Mouse (Mus musculus) layer of hippocampus, postnatal 14 days (tissue): Measurements from ENCODE around the gene Fam189b. TPM values are rescaled to one million over a fixed set of nuclear protein-coding genes. Genes with fewer than 3 reads are reported as not detected.
A peak's percentile ranks its signal among the peaks of the same experiment; 100 is the strongest.

Experiments
- DNase-seq, 2 experiments: peaks; one replicate each; pipeline ENCODE4 v3.0.0; 2021 to 2022; ENCODE audit warnings: low spot score in 2 of 2, mixed read lengths in 1 of 2
- total RNA-seq, 2 experiments: library from RNA; stranded (reverse); gene quantifications; 2 replicates each; pipeline ENCODE4 v1.2.3; 2021

Fam189b gene
- total RNA-seq, 2 experiments from 2014 or later, result 68.1 to 72.0 TPM

DNA sequence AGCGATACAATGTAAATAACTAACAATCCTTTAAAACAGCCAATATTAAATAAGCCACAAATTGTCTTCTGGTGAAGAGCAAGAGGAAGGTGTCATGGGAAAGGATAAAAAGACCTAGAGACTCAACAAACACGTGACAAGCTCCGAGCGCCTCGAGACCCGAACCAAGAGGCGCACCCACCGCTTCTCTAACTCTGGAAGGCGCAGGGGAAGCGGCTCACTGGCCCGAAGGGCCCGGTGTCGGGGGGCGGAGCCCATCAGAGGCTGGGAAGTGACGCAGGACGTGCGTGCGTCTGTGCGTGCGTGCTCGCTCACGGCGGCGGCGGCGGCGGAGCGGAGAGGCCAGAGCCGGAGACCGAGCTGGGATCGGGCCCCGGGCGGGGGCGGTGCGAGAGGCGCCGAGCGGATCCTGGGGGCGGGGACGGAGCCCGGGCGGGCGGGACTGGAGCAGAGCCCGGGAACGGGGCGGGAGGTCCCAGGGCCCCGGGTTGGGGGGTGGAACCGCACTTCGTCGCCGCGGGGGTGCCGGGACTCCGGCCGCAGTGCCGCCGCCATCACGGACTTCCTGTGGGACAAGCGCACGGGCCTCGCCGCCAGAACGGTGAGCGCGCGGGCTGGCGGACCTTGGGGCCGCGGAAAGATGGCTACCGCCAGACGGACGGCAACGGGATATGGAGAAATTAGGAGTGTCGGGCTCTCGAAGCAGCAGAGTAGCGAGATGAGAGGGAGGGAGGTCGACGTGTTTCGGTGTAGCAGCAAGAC is 18.3 kb upstream of the Fam189b start, which contains the start of gene Clk2:
Gene Clk2, plus strand, starts transcription at position 290 of the 762 bp plus-strand sequence.
- peak; percentile 86 to 93 for DNase-seq

DNA sequence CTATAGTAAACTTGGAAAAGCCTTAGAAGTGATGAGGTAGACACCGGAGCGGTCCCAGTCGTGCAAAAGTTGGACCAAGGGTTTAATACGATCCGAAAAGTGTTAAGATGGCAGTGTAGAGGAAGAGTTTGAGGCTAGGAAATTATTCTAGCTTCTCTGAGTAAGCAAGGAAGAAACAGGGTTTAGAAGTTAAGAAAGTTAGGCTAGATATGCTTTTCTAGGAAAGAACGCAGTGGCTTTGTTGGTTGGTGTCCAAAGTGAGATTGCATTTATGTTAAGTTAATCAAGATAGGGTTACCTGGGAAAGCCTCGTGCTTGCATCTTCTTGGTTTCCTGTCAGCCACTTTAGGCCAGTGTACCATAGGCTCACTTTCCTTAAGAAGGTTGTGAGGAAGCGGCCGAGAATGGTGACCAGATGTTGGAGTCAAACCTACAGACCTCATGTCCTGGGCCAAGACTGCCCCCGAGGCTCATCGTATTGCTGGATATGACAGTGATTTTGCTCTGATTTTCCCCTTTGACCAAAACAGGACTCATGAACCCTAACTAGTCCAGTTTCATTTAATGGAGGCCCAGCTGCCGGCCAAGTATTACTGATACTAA is 17.6 kb upstream of the Fam189b start:
- DNase-seq, result no peak

DNA sequence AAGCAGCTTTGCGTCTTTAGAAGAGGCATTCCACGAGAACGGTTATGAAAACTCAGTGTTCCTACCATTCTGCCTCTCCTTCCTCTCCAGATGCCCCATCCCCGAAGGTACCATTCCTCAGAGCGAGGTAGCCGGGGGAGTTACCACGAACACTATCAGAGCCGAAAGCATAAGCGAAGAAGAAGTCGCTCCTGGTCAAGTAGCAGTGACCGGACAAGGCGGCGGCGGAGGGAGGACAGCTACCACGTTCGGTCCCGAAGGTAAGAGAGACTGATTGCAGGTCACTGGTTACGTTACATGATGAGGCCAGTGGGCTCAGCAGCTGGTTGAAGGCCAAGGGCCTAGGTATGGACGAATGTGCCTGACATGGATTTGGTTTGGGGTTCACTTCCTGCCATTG is 16.0 kb upstream of the Fam189b start:
- DNase-seq, result no peak

DNA sequence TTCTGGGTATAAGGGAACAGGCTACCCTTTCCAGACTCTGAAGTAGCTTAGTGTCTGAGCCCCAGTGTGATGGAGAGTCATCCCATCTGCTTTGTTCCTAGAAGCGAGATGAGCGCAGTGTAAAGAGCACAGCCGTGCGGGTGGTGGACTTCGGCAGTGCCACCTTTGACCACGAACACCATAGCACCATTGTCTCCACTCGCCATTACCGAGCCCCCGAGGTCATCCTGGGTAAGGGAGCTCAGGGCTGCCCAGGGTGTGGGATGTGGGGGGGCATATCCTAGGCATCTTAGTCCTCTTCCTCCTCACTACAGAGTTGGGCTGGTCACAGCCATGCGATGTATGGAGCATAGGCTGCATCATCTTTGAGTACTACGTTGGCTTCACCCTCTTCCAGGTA is 8.1 kb upstream of the Fam189b start:
- no peak for DNase-seq

DNA sequence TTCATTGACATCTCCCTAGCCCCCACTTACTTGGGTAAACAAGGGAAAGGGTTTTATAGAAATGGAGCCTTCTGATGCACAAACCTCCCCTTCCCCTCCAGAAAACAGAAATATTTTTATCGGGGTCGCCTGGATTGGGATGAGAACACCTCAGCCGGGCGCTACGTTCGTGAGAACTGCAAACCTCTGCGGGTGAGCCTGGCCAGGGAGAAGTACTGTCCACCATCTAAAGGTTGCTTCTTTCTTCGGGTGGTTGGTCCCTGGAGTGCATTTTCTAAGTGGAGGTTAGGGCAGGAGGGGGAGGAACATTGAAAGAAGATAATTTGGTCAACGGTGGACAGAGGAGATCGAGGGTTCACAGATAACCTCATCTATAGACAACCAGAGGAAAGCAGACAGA is 7.4 kb upstream of the Fam189b start:
- DNase-seq, result no peak

DNA sequence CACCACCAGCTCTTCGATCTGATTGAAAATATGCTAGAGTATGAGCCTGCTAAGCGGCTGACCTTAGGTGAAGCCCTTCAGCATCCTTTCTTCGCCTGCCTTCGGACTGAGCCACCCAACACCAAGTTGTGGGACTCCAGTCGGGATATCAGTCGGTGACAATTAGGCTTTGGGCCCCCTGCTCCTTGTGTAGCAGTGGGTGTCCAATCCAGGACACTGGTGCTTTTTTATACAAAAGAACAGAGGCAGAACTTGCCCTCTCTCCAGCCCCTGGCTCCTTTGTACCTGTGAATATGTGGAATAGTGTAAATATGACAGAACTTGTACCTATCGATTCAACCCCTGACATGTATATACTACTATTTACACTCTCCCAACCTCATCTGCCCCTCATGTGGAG is 6.5 kb upstream of the Fam189b start:
- no peak for DNase-seq

DNA sequence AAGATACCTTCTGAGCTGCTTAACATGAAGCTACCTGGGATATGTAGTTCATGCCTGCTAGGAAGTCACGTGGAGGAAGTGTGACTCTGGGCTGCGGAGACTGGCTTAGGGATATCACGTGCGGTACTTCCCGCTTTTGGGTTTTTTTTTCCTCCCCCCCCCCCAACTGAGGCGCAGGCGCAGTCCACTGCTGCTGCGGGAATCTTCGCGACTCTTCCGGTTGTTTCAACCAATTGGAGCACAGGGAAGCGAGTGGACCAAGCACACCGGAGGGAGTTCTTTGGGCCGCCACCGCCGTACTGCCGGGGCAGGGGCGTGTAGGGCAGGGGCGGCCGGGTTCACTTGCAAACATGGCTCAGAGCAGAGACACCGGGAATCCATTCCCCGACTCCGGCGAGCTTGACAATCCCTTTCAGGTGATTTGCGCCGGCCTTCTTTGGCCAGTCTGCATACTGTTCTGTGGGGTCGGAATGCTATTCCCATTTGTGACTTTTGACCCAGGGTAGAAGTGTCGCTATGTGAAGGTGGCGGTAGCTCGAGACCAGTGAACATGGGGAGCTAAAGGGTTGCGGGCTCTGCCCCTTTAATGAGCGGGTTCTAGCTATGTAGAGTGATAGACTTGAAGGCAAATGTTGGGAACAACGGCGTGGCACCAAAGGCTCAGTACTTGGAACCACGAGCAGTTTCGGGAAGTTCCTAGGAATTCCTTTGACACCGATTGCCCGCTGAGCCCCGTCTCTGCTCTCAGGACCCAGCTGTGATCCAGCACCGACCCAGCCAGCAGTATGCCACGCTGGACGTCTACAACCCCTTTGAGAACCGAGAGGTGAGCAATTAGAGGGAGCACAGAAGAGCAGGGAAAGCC is 5.5 kb upstream of the Fam189b start, which contains the start of gene Scamp3:
Gene Scamp3, plus strand, starts transcription at position 232 of the 865 bp plus-strand sequence.
- peak; percentile 82 to 94 for DNase-seq

DNA sequence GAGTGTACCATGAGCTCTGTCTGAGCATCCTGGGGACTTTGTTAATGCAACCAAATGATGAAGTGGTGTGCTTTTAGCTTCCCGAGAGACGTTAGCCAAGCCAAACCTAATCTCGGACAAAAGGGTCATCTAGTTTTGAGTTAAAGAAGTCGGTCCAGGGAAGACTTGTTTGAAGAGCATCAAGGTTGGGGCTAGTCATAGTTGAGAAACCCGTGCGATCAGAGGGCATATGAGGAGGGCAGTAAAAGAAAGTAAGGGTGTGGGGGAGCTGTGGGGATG is 4.9 kb upstream of the Fam189b start:
- DNase-seq, result no peak

DNA sequence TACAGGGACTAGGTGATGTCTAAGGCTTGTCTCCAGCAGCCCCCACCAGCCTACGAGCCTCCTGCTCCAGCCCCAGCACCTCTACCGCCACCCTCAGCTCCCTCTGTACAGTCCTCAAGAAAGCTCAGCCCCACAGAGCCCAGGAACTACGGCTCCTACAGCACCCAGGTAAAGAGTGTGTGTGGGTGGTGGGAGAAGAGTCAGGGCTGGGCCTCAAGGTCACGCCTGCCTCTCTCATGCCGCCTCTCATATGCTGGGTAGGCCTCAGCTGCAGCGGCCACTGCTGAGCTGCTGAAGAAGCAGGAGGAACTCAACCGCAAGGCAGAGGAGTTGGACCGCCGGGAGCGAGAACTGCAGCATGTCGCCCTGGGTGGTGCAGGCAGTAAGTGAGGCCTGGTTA is 3.9 kb upstream of the Fam189b start:
- DNase-seq, result no peak

DNA sequence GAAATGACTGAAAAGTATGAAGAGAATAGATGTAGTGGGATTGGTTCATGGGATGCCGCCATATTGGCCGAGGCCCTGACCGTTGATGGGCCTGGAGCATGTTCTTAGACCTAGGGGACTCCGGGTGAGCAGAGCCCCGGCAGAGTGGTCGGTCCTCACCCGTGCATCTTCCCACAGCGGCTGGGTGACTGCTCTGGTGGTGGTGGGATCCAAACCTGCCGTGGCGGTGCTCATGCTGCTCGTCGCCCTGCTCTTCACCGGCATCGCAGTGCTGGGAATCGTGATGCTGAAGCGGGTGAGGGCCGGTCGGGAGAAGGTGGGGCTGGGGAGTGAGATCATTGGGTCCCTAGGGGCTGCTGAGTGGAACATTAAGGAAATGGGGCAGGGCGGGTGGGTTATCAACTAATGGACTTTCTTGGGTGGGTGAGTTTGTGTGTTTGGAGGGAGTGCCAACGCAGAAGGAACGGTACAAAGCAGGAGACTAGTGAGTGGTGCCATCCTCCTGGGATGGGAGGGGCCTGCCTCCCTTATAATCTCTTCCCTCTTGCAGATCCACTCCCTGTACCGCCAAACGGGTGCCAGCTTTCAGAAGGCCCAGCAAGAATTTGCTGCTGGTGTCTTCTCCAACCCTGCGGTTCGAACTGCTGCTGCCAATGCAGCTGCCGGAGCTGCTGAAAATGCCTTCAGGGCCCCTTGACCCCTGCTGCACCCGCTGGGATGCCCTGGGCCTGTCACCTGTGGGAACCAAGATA is 1.0 kb upstream of the Fam189b start:
- no peak for DNase-seq

DNA sequence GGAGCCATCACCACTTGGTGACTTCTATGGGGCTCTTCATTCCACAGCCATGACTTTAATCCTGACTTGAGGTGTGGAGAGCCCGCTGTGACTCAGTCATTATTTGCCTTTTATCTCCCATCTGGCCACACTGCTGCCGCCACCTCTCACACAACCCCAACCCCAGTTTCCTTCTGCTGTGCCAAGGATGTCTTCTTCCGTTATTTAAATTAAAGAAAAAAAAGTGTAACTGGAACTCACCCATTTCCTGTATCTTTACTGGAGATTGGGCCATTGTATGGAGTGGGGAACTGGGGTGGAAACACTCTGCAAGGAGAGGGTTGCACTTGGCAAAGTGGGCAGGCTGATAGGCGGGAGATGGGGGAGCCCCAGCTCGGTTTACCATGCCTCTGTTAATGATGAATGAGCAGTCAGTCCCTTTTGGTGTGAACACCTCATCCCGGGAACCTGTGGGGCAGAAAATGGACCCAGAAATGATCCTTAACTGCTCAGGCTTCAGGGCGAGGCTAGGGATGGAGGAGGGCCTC is 349 bp upstream of the Fam189b start:
- DNase-seq, result no peak

DNA sequence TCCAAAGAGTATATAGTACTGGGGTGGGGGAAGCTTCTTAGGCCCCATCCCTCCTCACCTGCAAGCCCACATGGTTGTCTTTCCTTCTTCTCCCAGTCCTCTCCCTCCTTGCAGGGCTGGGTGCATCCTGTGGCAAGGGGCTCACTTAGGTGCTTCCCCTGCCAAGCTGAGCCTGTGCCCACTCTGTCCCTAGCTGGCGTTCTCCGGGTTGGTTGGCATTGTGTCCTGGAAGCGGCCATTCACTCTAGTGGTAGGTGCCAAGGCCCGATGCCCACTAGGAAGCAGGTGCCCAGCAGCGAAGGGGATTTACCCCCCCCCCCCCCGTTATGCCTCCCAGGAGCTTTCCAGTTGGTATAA is 994 bp downstream of the Fam189b start:
- peak; percentile 50 to 52 for DNase-seq

DNA sequence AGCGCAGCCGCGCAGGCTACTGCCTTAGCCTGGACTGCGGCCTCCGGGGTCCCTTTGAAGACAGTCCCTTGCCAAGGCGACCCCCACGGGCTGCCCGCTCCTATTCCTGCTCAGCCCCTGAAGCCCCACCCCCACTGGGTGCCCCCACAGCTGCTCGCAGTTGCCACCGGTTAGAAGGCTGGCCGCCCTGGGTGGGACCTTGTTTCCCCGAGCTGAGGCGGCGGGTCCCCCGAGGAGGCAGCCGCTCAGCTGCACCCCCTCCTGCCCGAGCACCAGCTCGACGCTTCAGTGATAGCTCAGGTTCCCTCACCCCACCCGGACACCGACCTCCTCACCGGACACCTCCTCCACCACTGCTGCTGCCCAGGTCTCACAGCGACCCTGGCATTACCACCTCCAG is 4.3 kb downstream of the Fam189b start:
- DNase-seq, result no peak

DNA sequence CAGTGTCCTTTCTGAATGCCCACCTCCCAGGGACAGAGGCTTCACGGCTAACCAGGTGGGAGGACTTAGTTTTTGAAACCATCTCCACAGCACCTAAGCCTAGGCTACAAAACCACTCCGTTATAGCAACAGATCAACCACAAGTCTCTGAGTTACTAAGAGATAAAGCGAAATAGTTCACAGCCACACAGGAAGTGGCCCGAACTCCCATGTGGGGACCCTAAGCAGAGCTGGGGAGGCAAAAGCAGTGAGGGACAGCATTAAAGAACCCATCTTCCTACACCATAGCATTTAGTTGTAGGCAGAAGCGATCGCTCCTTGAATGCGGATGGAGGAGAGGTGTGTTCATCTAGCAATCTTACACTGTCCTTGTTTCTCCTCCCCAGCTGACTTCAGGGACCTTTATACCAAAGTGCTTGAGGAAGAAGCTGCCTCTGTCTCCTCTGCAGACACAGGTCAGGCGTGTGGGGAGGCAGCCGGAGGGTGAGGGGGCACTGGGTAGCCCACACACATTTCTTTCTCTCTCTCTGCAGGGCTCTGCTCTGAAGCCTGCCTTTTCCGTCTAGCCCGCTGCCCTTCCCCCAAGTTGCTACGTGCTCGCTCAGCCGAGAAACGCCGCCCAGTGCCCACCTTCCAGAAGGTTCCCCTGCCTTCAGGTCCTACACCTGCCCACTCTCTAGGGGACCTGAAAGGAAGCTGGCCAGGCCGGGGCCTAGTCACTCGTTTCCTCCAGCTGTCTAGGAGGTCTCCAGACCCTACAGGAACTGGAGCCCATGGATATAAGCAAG is 4.9 kb downstream of the Fam189b start:
- no peak for DNase-seq

DNA sequence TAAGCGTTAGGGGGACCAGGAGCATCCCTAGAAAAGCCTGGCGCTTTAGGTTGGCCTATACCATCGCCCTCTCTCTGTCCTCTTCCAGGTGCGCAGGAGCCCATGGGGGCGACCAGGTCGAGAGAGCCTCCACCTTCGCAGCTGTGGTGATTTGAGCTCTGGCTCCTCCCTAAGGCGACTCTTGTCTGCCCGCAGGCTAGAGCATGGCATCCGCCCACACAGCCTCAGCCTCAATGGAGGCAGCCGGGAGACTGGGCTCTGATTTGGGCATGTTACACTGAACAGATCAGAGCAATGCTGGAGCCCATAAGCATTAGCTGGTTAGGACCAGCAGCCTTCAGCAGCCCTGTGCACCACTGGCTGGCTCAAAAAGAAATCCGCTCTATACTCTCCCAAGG is 5.5 kb downstream of the Fam189b start:
- DNase-seq, result no peak

DNA sequence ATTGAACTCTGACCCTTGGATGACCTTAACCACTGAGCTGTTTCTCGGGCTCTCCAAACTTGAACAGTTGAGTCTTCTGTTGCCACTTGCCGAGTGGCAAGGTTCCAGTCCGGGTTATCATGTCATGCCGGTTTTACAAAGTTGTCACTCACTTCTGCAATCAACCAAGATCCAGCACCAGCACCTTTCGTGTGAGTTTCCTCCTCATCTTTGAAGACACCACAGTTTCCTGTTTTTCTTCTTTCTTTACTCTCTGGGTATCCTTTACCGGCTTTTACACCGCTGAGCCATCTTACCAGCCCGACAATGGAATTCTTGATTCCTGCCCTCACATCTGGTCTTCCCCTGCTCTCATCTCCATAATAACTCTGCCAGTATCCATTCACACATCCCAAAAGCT is 7.5 kb downstream of the Fam189b start:
- DNase-seq, result no peak

DNA sequence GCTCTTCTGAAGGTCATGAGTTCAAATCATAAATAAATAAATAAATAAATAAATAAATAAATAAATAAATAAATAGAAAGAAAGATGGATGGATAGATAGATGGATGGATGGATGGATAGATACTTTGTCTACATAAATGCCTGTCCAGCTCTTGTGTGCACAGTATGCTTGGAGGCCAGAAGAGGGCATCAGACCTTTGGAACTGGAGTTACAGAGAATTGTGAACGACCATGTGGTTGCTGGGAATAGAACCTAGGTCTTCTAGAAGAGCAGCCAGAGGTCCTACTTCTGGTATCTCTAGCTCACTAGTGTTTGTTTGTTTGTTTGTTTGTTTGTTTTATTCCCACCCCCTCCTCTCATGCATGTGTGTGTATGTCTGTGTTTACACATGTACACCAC is 10.4 kb downstream of the Fam189b start:
- no peak for DNase-seq

DNA sequence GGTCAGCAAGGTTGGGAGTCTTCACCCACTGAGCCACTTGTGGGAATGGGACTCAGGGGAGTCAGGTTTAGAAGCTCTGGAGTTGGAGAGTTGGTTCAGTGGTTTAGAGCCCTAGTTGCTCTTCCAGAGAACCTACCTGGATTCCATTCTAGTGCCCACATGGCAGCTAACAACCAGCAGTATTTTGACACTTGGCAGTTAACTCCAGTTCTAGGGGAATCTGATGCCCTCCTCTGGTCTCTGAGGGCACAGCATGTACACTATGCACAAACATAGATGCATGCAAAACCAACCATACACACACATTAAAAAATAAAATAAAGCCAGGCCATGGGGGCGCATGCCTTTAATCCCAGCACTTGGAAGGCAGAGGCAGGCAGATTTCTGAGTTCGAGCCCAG is 10.9 kb downstream of the Fam189b start:
- DNase-seq, result no peak

DNA sequence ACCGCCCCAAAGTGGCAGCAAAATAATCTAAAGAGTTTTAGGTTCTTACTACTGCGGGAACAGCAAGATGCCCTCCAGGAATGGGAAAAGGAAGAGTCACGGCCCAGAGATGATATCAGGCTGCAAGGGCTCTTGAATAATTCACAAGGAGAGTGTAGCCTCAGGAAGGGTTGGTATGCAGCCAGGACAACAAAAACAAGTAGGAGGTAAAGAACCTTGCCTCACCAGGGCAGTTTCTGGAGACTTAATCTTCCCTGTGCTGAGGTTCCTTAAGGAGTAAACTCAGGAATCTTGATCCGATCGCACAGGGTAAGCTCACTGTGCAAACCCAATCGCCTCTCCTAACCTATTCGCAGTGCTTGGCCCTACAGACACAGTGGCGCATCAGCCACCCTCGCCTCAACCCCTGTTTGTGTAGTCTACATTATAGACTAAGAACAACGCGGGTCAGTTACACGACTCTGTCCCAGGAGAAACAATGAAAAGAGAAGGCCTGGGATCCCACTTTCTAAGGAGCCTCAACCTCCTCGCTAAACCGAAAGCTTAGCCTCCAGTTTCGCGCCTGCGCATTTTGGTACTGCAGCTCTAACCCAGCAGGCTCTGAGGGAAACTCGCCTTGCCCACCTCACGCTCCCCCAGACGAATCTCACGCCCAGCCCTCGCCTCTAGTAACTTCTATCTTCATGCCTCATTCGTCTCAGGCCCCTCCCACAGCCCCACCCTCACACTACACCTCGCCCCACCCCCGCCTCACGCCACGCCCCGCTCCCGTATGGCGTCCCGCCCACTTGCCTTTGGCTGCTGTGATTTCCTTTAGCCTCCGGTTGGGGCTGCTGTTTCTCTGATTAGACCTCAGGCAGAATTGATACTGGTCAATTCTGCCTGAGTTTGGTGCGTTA is 13.3 kb downstream of the Fam189b start:
- DNase-seq, result peak; percentile 73 to 84
